Mouse (Mus musculus) olfactory bulb, adult 2 months (tissue): ENCODE data around the gene Dcst2.

ENCODE experiments used
- CTCF ChIP-seq: fragments of 200-500 bp; IDR thresholded peaks from 2 replicates; pipeline ENCODE4 v1.5.1; 2012; ENCODE audit warnings: low read depth, mild to moderate bottlenecking, low read length, moderate library complexity; ENCODE audit not compliant: insufficient read depth
- POLR2A ChIP-seq: fragments of 200-500 bp; IDR thresholded peaks from 2 replicates; pipeline ENCODE4 v1.6.1; 2012; ENCODE audit warnings: mild to moderate bottlenecking, low read depth, low read length, moderate library complexity; ENCODE audit not compliant: insufficient read depth

- TF ChIP-seq CTCF: no peak
- no peak for TF ChIP-seq POLR2A
Measured at GRCm38 (mm10) chr3:89380291-89380690, 18.5 kb downstream of the Dcst2 start.
